Mouse (Mus musculus) brain, embryonic 14.5 days (tissue): ENCODE results near the gene Eva1a.

ENCODE experiments used
- CTCF ChIP-seq: fragments of 200-500 bp; IDR thresholded peaks from 2 replicates; pipeline ENCODE4 v1.5.1; 2012; ENCODE audit warnings: inconsistent platforms, mild to moderate bottlenecking, moderate library complexity, borderline replicate concordance; ENCODE audit not compliant: insufficient read depth, insufficient read length; ENCODE audit errors: extremely low read depth
- POLR2A ChIP-seq: fragments of 200-500 bp; IDR thresholded peaks from 2 replicates; pipeline ENCODE4 v1.6.1; 2012; ENCODE audit warnings: mild to moderate bottlenecking, inconsistent platforms, borderline replicate concordance; ENCODE audit not compliant: poor library complexity, insufficient read depth, insufficient read length, severe bottlenecking; ENCODE audit errors: extremely low read depth

DNA sequence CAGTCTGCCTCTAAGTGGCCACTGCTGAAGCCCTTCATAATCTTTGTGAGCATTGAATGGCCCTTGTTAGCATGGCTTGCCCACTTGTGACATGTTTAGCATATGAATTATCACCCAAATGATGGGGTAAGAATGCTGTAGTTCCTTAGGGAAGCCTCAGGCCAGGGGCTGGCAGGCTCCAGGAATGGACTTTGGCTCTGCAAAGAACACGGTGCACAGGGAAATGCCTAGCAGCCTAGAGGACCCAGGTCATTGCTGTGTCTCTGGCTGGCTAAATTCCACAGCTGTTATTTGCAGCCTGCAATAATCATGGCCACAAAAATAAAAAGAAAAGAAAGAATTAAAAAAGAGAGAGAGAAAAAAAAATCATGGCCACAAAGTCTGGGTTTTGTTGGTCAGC, 28.5 kb upstream of the Eva1a start:
- no peak for TF ChIP-seq POLR2A
- no peak for TF ChIP-seq CTCF
